Mouse (Mus musculus) heart, embryonic 16.5 days (tissue): ENCODE data around the gene Plac9a. TPM values are rescaled to one million over a fixed set of nuclear protein-coding genes. Genes with fewer than 3 reads are reported as not detected.

Experiments
- ATAC-seq: fragments of 200-750 bp; cut with Nextera tagmentation; replicated peaks from 2 replicates; pipeline ENCODE4 v1.8.0; 2017; ENCODE audit warnings: moderate number of reproducible peaks; ENCODE audit not compliant: insufficient read depth, low FRiP score; ENCODE audit errors: extremely low read depth
- H3K27ac ChIP-seq: fragments of 300-500 bp; sonication (generic); 2 replicates; pipeline ENCODE4 v1.5.1; 2014; ENCODE audit warnings: mild to moderate bottlenecking, low read length, control low read depth, moderate library complexity
- H3K27me3 ChIP-seq: fragments of 300-500 bp; sonication (generic); 2 replicates; pipeline ENCODE4 v1.6.1; 2014; ENCODE audit warnings: low read length, mixed read lengths; ENCODE audit not compliant: control insufficient read depth, insufficient read depth
- H3K36me3 ChIP-seq: fragments of 300-500 bp; sonication (generic); 2 replicates; pipeline ENCODE4 v1.6.1; 2014; ENCODE audit not compliant: control insufficient read depth, insufficient read depth
- H3K4me1 ChIP-seq: fragments of 300-500 bp; sonication (generic); 2 replicates; pipeline ENCODE4 v1.6.1; 2014; ENCODE audit warnings: low read length, mixed read lengths; ENCODE audit not compliant: control insufficient read depth, insufficient read depth
- H3K4me2 ChIP-seq: fragments of 300-500 bp; sonication (generic); 2 replicates; pipeline ENCODE4 v1.6.1; 2014; ENCODE audit warnings: low read depth, mild to moderate bottlenecking, control low read depth, low read length
- H3K4me3 ChIP-seq: fragments of 300-500 bp; sonication (generic); 2 replicates; pipeline ENCODE4 v1.5.1; 2014; ENCODE audit warnings: mild to moderate bottlenecking, control low read depth, low read length
- H3K9ac ChIP-seq: fragments of 300-500 bp; sonication (generic); 2 replicates; pipeline ENCODE4 v1.6.1; 2014; ENCODE audit warnings: low read length, control low read depth
- H3K9me3 ChIP-seq: fragments of 300-500 bp; sonication (generic); replicated peaks from 2 replicates; pipeline ENCODE4 v1.6.1; 2016; ENCODE audit warnings: low read length; ENCODE audit not compliant: control insufficient read depth
- WGBS: fragments of 180-500 bp; shearing (Covaris S2); extraction: QIAGEN DNeasy Blood & Tissue Kit; methylation state at CpG from one replicate; pipeline ENCODE4 v1.1.7; 2014; 5-methylcytosine and 5-hydroxymethylcytosine counted together
- polyA plus RNA-seq: library from polyadenylated mRNA; unstranded; fragments of >200 nt; fragmentation: Nextera tagmentation; extraction: Ambion mirVana; gene quantifications from 2 replicates; pipeline ENCODE4 v1.2.1, GENCODE M21; 2015

Plac9a gene
- polyA plus RNA-seq, 1 experiment from 2014 or later = 0.38 TPM

GRCm38 (mm10) chr14:25866832-25867231 is 36.1 kb downstream of the Plac9a start:
- H3K4me3 ChIP-seq = no peak overlapping the region
- H3K4me2 ChIP-seq = no peak overlapping the region
- peaks cover 13% of the 10 kb centered on the region for H3K4me1 ChIP-seq
- ATAC-seq = no peak
- no peaks in the 10 kb centered on the region for H3K9me3 ChIP-seq
- WGBS = 52% methylated on average over 11 of the region's 11 CpGs
- H3K27ac ChIP-seq = no peak overlapping the region
- no peaks in the 10 kb centered on the region for H3K36me3 ChIP-seq
- H3K9ac ChIP-seq = no peak overlapping the region
- H3K27me3 ChIP-seq = no peaks in the 10 kb centered on the region

DNA sequence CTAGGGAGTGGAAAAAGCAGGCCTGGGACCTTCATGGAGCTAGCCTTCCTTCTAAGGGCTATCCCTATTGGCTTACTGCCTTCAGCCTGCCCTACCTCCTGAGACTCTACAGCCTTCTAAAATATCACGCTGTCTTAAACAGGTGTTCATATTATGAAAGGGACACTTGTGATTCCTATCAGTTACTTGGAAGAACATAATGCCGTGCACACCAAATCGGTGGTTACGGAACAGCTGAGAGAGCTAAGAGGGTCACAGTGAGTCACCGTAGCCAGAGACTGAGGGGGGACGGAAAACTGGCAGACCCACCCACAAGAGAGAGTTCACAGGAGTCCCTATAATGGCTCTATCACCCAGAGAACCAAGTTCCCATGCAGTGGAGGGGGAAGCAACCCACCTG is 36.5 kb downstream of the Plac9a start:
- WGBS = 80% methylated on average over 6 of the region's 6 CpGs

DNA sequence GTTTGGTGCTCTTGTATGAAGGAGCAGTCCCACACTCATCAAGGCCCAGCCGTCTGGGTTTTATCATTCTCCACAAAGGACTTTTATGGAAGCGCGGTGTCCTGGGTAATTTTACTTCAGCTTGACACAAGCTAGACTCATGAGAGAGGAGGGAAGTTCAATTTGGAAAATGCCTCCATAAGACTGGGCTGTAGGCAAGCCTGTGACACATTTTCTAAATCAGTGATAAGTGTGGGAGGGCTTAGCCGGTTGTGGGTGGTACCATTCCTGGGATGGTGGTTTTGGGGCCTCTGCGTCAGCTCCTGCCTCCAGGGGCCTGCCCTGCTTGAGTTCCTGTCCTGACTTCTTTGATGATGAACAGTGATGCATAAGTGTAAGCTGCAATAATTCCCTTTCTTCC is 37.6 kb downstream of the Plac9a start:
- WGBS = 71% methylated on average over 5 of the region's 5 CpGs
- Histone ChIP-seq H3K9ac (no peak overlapping the region), H3K27me3 (no peaks in the 10 kb centered on the region), H3K4me3 (no peak overlapping the region), H3K4me2 (no peak overlapping the region), H3K36me3 (no peaks in the 10 kb centered on the region), H3K9me3 (no peaks in the 10 kb centered on the region), H3K4me1 (peaks cover 12% of the 10 kb centered on the region), H3K27ac (no peak overlapping the region)
- no peak for ATAC-seq

More for the DNA sequence above, 36.5 kb downstream of the Plac9a start:
- no peak overlapping the region for H3K4me3 ChIP-seq
- no peak for ATAC-seq
- H3K27ac ChIP-seq = no peak overlapping the region
- H3K4me1 ChIP-seq = peaks cover 12% of the 10 kb centered on the region
- H3K36me3 ChIP-seq = no peaks in the 10 kb centered on the region
- no peak overlapping the region for H3K9ac ChIP-seq
- no peak overlapping the region for H3K4me2 ChIP-seq
- no peaks in the 10 kb centered on the region for H3K27me3 ChIP-seq
- no peaks in the 10 kb centered on the region for H3K9me3 ChIP-seq

GRCm38 (mm10) chr14:25863721-25864120 is 39.2 kb downstream of the Plac9a start:
- 67% methylated on average over 2 of the region's 2 CpGs for WGBS
- no peak for ATAC-seq
- H3K27ac ChIP-seq = no peak overlapping the region

GRCm38 (mm10) chr14:25861771-25862530 is 40.9 kb downstream of the Plac9a start:
- Histone ChIP-seq H3K36me3 (no peaks in the 10 kb centered on the region), H3K4me2 (no peak overlapping the region), H3K9me3 (no peaks in the 10 kb centered on the region), H3K4me3 (no peak overlapping the region), H3K27ac (no peak overlapping the region), H3K27me3 (no peaks in the 10 kb centered on the region), H3K4me1 (peaks cover 17% of the 10 kb centered on the region), H3K9ac (no peak overlapping the region)
- no peak for ATAC-seq
- 84% methylated on average over 13 of the region's 13 CpGs for WGBS

More at GRCm38 (mm10) chr14:25863721-25864120, 39.2 kb downstream of the Plac9a start:
- H3K36me3 ChIP-seq = no peaks in the 10 kb centered on the region
- H3K4me1 ChIP-seq = peaks cover 4% of the 10 kb centered on the region
- H3K9me3 ChIP-seq = no peaks in the 10 kb centered on the region
- H3K4me3 ChIP-seq = no peak overlapping the region
- H3K4me2 ChIP-seq = no peak overlapping the region
- no peaks in the 10 kb centered on the region for H3K27me3 ChIP-seq
- H3K9ac ChIP-seq = no peak overlapping the region

DNA sequence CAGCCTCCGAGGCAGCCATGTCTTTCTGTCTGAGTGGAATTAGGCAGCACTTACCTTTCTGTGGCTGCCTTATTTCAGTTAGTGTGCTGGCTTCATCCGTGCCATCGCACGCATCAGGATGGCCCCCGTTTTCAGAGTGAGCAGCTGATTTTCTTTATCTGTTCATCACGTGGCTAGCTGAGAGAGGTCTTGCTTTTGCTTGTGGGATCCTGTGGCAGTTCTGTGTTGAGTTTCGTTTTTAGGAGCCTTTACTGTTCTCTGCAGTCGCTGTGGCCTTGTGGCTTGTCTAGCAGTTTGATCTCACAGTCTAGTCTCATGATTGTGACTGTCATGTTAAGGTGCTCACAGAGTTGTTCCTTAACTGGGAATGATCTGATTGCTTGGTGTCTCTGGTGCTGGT is 45.0 kb downstream of the Plac9a start:
- Histone ChIP-seq H3K4me2 (peak overlapping the region; percentile 16; the same call in 1 of the 2 replicates), H3K9ac (no peak overlapping the region), H3K36me3 (no peaks in the 10 kb centered on the region), H3K9me3 (no peaks in the 10 kb centered on the region), H3K4me3 (no peak overlapping the region), H3K4me1 (peaks cover 24% of the 10 kb centered on the region), H3K27me3 (no peaks in the 10 kb centered on the region), H3K27ac (peak overlapping the region; percentile 21; the same call in 1 of the 2 replicates)
- ATAC-seq = no peak
- WGBS = 68% methylated on average over 8 of the region's 8 CpGs

DNA sequence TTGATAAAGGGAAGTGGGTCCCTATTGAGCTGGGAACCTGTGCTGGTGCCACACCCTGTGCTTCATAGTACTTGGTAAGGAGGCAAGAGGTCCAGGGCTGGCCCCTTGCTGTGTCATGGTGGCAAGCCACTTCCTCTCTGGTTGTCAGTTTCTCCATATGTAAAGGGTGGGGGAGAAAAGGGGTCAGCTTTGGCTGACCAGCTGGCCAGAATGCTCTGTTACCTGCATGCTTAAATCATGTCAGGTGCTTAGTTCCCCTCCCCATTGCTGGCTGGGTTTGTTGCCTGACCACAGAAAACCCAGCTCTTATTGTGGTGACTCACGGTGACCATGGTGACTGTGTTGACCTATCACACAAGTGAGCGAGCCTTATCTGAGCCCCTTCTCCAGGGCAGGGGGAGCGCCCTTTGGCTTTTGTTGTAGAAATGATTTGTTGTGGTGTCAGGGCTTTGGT is 45.7 kb downstream of the Plac9a start:
- no peak overlapping the region for H3K9ac ChIP-seq
- 42% methylated on average over 3 of the region's 3 CpGs for WGBS
- H3K27ac ChIP-seq = no peak overlapping the region; the same call in 1 of the 2 replicates
- H3K4me3 ChIP-seq = no peak overlapping the region
- no peak for ATAC-seq
- H3K4me1 ChIP-seq = peaks cover 30% of the 10 kb centered on the region
- H3K4me2 ChIP-seq = peak overlapping the region; percentile 16; the same call in 1 of the 2 replicates
- H3K9me3 ChIP-seq = no peaks in the 10 kb centered on the region
- H3K27me3 ChIP-seq = no peaks in the 10 kb centered on the region
- no peaks in the 10 kb centered on the region for H3K36me3 ChIP-seq

DNA sequence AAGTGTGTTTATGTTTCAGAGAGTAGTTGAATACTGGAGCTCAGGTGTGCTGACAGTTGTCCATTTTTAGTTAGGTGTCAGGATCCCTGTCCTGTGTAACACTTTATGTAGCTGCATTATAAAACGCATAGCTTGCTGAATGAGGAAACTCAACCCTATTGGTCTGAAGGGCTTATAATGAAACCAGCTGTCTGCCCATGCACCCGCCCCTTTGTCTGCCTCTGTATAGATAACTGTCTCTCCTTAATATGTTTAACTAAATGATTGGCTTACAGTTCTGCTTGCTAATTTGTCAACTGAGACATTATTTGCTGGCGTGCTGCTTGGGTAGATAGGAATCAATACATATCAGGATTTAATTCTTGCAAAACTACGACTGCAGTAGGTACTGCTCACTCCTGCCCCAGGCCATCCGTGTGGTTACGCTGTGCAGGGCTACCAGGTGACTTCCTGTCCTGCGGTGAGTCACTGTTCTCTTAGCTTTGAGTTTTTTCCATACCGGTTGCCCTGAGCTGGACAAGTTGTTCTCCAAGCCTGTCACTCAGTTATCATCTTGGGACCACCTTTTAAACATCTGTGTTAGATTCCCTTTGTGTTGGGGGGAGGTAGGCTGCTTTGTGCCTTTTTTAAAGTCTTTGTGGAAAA is 47.5 kb downstream of the Plac9a start:
- Histone ChIP-seq H3K9me3 (no peaks in the 10 kb centered on the region), H3K9ac (no peak overlapping the region), H3K4me1 (peaks cover 32% of the 10 kb centered on the region), H3K27ac (no peak overlapping the region), H3K4me3 (no peak overlapping the region), H3K27me3 (no peaks in the 10 kb centered on the region), H3K4me2 (no peak overlapping the region), H3K36me3 (no peaks in the 10 kb centered on the region)
- WGBS = 59% methylated on average over 8 of the region's 8 CpGs
- ATAC-seq = no peak
